Mouse (Mus musculus): Measurements from ENCODE around the gene Slc25a53.

GRCm38 (mm10) chrX:137037470-137037999 is 567 bp downstream of the Slc25a53 start:
- TF ChIP-seq CTCF (IDR thresholded peaks at IDR 0.05; ENCODE audit: low read depth, low read length) (no peak), POLR2A (IDR thresholded peaks at IDR 0.05; ENCODE audit: extremely low read depth, insufficient read depth, low read length) (no peak)
